Mouse (Mus musculus): ENCODE results near the gene Sit1. TPM values are rescaled to one million over a fixed set of nuclear protein-coding genes. Genes with fewer than 3 reads are reported as not detected.

The Sit1 gene
- polyA plus RNA-seq, 1 experiment from 2014 or later = not detected

GRCm38 (mm10) chr4:43506536-43507185 lies 23.1 kb upstream of the Sit1 start, which contains the start of gene Car9:
Gene Car9 (plus strand): TSS chr4:43506966.
- WGBS = 57% methylated on average over 9 of the region's 9 CpGs
- Histone ChIP-seq H3K9ac (ENCODE audit: low read length) (no peak within 1 kb of the TSS), H3K27me3 (ENCODE audit: control insufficient read depth, insufficient read depth, low read length) (peaks cover 12% of the 10 kb centered on the region), H3K9me3 (ENCODE audit: control insufficient read depth, low read length) (no peaks in the 10 kb centered on the region), H3K36me3 (ENCODE audit: control insufficient read depth, insufficient read depth, low read length) (no peaks in the 10 kb centered on the region), H3K4me2 (ENCODE audit: low read depth) (no peak within 1 kb of the TSS; the same call in 1 of the 2 replicates), H3K27ac (ENCODE audit: low read depth, low read length) (no peak within 1 kb of the TSS), H3K4me3 (ENCODE audit: low read depth, low read length) (no peak within 1 kb of the TSS), H3K4me1 (ENCODE audit: control insufficient read depth, insufficient read depth, low read length) (peaks cover 14% of the 10 kb centered on the region)
- DNase-seq (ENCODE audit: low spot score) = no peak
- no peak for ATAC-seq (ENCODE audit: insufficient read depth, low FRiP score, low TSS enrichment)

GRCm38 (mm10) chr4:43506074-43506473 lies 22.5 kb upstream of the Sit1 start:
- DNase-seq (ENCODE audit: low spot score) (no peak), ATAC-seq (ENCODE audit: insufficient read depth, low FRiP score, low TSS enrichment) (no peak)
- H3K9ac ChIP-seq (ENCODE audit: low read length) = no peak overlapping the region
- no peaks in the 10 kb centered on the region for H3K9me3 ChIP-seq (ENCODE audit: control insufficient read depth, low read length)
- no peaks in the 10 kb centered on the region for H3K36me3 ChIP-seq (ENCODE audit: control insufficient read depth, insufficient read depth, low read length)
- 82% methylated on average over 8 of the region's 8 CpGs for WGBS
- peaks cover 12% of the 10 kb centered on the region for H3K27me3 ChIP-seq (ENCODE audit: control insufficient read depth, insufficient read depth, low read length)
- H3K4me1 ChIP-seq (ENCODE audit: control insufficient read depth, insufficient read depth, low read length) = peaks cover 14% of the 10 kb centered on the region
- no peak overlapping the region for H3K27ac ChIP-seq (ENCODE audit: low read depth, low read length)
- no peak overlapping the region for H3K4me2 ChIP-seq (ENCODE audit: low read depth)
- no peak overlapping the region for H3K4me3 ChIP-seq (ENCODE audit: low read depth, low read length)

GRCm38 (mm10) chr4:43504269-43504668 lies 20.7 kb upstream of the Sit1 start:
- Histone ChIP-seq H3K4me1 (ENCODE audit: control insufficient read depth, insufficient read depth, low read length) (peaks cover 12% of the 10 kb centered on the region), H3K9me3 (ENCODE audit: control insufficient read depth, low read length) (no peaks in the 10 kb centered on the region), H3K27ac (ENCODE audit: low read depth, low read length) (no peak overlapping the region), H3K9ac (ENCODE audit: low read length) (no peak overlapping the region), H3K27me3 (ENCODE audit: control insufficient read depth, insufficient read depth, low read length) (peaks cover 10% of the 10 kb centered on the region), H3K36me3 (ENCODE audit: control insufficient read depth, insufficient read depth, low read length) (no peaks in the 10 kb centered on the region), H3K4me3 (ENCODE audit: low read depth, low read length) (no peak overlapping the region), H3K4me2 (ENCODE audit: low read depth) (no peak overlapping the region)
- WGBS = 81% methylated on average over 4 of the region's 4 CpGs
- ATAC-seq (ENCODE audit: insufficient read depth, low FRiP score, low TSS enrichment) (no peak), DNase-seq (ENCODE audit: low spot score) (no peak)

- 87% methylated on average over 6 of the region's 6 CpGs for WGBS
- H3K4me1 ChIP-seq (ENCODE audit: control insufficient read depth, insufficient read depth, low read length) = peaks cover 9% of the 10 kb centered on the region
- DNase-seq (ENCODE audit: low spot score) (no peak), ATAC-seq (ENCODE audit: insufficient read depth, low FRiP score, low TSS enrichment) (no peak)
- H3K9me3 ChIP-seq (ENCODE audit: control insufficient read depth, low read length) = no peaks in the 10 kb centered on the region
- H3K36me3 ChIP-seq (ENCODE audit: control insufficient read depth, insufficient read depth, low read length) = no peaks in the 10 kb centered on the region
- H3K4me2 ChIP-seq (ENCODE audit: low read depth) = no peak overlapping the region
- no peak overlapping the region for H3K4me3 ChIP-seq (ENCODE audit: low read depth, low read length)
- no peak overlapping the region for H3K9ac ChIP-seq (ENCODE audit: low read length)
- peaks cover 8% of the 10 kb centered on the region for H3K27me3 ChIP-seq (ENCODE audit: control insufficient read depth, insufficient read depth, low read length)
- H3K27ac ChIP-seq (ENCODE audit: low read depth, low read length) = no peak overlapping the region
These were observed 20.0 kb upstream of the Sit1 start for GRCm38 (mm10) chr4:43503506-43503905.

GRCm38 (mm10) chr4:43503041-43503440 lies 19.5 kb upstream of the Sit1 start:
- no peak overlapping the region for H3K4me3 ChIP-seq (ENCODE audit: low read depth, low read length)
- no peak for DNase-seq (ENCODE audit: low spot score)
- WGBS = 76% methylated on average over 2 of the region's 2 CpGs
- no peak overlapping the region for H3K27ac ChIP-seq (ENCODE audit: low read depth, low read length)
- no peak for ATAC-seq (ENCODE audit: insufficient read depth, low FRiP score, low TSS enrichment)
- no peaks in the 10 kb centered on the region for H3K36me3 ChIP-seq (ENCODE audit: control insufficient read depth, insufficient read depth, low read length)
- no peak overlapping the region for H3K9ac ChIP-seq (ENCODE audit: low read length)
- no peak overlapping the region for H3K4me2 ChIP-seq (ENCODE audit: low read depth)
- peaks cover 8% of the 10 kb centered on the region; the same call in 1 of the 2 replicates for H3K27me3 ChIP-seq (ENCODE audit: control insufficient read depth, insufficient read depth, low read length)
- no peaks in the 10 kb centered on the region for H3K9me3 ChIP-seq (ENCODE audit: control insufficient read depth, low read length)
- H3K4me1 ChIP-seq (ENCODE audit: control insufficient read depth, insufficient read depth, low read length) = peaks cover 9% of the 10 kb centered on the region

GRCm38 (mm10) chr4:43499407-43500333 lies 16.1 kb upstream of the Sit1 start, which contains the start of gene Arhgef39:
Gene Arhgef39 (minus strand): TSS chr4:43499695.
- peak; percentile 92 for DNase-seq (ENCODE audit: low spot score)
- ATAC-seq (ENCODE audit: insufficient read depth, low FRiP score, low TSS enrichment) = peak; percentile 89
- H3K4me3 ChIP-seq (ENCODE audit: low read depth, low read length) = peak within 1 kb of the TSS; percentile 67
- H3K9me3 ChIP-seq (ENCODE audit: control insufficient read depth, low read length) = no peaks in the 10 kb centered on the region
- H3K27ac ChIP-seq (ENCODE audit: low read depth, low read length) = no peak within 1 kb of the TSS
- 8% methylated on average over 50 of the region's 50 CpGs for WGBS
- H3K27me3 ChIP-seq (ENCODE audit: control insufficient read depth, insufficient read depth, low read length) = no peaks in the 10 kb centered on the region
- peak within 1 kb of the TSS; percentile 71 for H3K9ac ChIP-seq (ENCODE audit: low read length)
- peak within 1 kb of the TSS; percentile 78 for H3K4me2 ChIP-seq (ENCODE audit: low read depth)
- H3K36me3 ChIP-seq (ENCODE audit: control insufficient read depth, insufficient read depth, low read length) = no peaks in the 10 kb centered on the region
- peaks cover 12% of the 10 kb centered on the region; the same call in 1 of the 2 replicates for H3K4me1 ChIP-seq (ENCODE audit: control insufficient read depth, insufficient read depth, low read length)

GRCm38 (mm10) chr4:43498983-43499382 lies 15.4 kb upstream of the Sit1 start:
- Histone ChIP-seq H3K4me2 (ENCODE audit: low read depth) (peak overlapping the region; percentile 78), H3K9me3 (ENCODE audit: control insufficient read depth, low read length) (no peaks in the 10 kb centered on the region), H3K36me3 (ENCODE audit: control insufficient read depth, insufficient read depth, low read length) (no peaks in the 10 kb centered on the region), H3K27me3 (ENCODE audit: control insufficient read depth, insufficient read depth, low read length) (no peaks in the 10 kb centered on the region), H3K4me1 (ENCODE audit: control insufficient read depth, insufficient read depth, low read length) (peaks cover 15% of the 10 kb centered on the region), H3K27ac (ENCODE audit: low read depth, low read length) (no peak overlapping the region), H3K4me3 (ENCODE audit: low read depth, low read length) (peak overlapping the region; percentile 67), H3K9ac (ENCODE audit: low read length) (peak overlapping the region; percentile 71)
- ATAC-seq (ENCODE audit: insufficient read depth, low FRiP score, low TSS enrichment) = no peak
- DNase-seq (ENCODE audit: low spot score) = peak; percentile 68
- WGBS = 12% methylated on average over 8 of the region's 8 CpGs

- Histone ChIP-seq H3K27ac (ENCODE audit: low read depth, low read length) (no peak overlapping the region), H3K9ac (ENCODE audit: low read length) (no peak overlapping the region), H3K4me2 (ENCODE audit: low read depth) (peak overlapping the region; percentile 78), H3K9me3 (ENCODE audit: control insufficient read depth, low read length) (no peaks in the 10 kb centered on the region), H3K36me3 (ENCODE audit: control insufficient read depth, insufficient read depth, low read length) (no peaks in the 10 kb centered on the region), H3K4me1 (ENCODE audit: control insufficient read depth, insufficient read depth, low read length) (peaks cover 18% of the 10 kb centered on the region), H3K27me3 (ENCODE audit: control insufficient read depth, insufficient read depth, low read length) (no peaks in the 10 kb centered on the region), H3K4me3 (ENCODE audit: low read depth, low read length) (peak overlapping the region; percentile 67)
- WGBS = 74% methylated on average over 4 of the region's 4 CpGs
- ATAC-seq (ENCODE audit: insufficient read depth, low FRiP score, low TSS enrichment) (no peak), DNase-seq (ENCODE audit: low spot score) (no peak)
These were observed 14.4 kb upstream of the Sit1 start for GRCm38 (mm10) chr4:43497946-43498345.
